Mouse (Mus musculus): ENCODE data around the gene Fam83e.

Fam83e gene

DNA sequence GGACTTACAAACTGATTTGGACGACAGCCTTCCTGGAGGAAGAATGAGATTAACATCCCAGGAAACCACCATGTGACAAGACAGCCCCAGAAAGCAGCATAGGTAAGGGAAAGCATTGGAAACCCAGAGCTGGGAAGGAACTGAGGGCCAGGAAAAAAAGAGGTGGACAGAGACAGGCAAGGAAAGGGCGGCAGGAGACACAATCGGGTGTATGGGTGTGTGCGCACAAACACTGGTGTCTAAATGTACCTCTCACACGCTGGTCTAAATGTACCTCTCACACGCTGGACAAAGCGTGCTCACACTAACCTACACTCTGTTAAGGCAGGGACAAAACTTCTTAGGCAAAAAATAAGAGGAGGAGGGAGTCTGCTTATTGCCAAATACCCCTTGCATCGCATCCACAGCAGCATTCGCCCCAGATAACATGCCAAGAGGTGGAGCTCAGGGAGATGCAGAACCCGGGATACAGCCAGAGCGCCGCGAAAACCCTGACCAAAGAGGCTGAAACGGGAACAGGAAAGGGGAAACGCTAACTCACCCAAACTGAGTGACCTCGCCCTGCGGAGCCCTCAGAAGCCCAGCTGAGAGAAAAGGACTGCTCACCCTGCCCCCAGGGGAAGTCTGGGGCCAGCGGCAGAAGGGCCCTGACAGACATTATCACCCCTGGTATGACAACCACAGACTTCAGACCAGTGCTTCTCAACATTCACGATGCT, 5.1 kb upstream of the Fam83e start:
- no peak for DNase-seq

DNA sequence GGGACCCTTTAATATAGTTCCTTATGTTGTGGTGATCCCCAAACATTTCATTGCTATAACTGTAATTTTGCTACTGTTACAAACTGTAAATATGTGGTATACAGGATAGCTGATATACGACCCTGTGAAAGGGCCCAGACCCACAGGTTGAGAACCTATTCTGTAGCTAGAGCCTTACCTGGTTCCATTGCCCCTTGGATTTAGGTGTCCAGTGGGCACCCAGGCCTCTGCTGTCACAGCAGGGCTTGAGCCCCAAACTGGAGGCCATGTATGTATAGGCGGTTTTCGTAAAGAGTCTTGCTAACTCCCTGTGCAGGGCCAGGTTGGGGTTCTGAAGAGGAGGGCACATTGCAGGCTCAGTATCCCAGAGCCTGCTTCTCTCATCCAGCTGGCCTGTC, 4.6 kb upstream of the Fam83e start:
- DNase-seq: no peak

DNA sequence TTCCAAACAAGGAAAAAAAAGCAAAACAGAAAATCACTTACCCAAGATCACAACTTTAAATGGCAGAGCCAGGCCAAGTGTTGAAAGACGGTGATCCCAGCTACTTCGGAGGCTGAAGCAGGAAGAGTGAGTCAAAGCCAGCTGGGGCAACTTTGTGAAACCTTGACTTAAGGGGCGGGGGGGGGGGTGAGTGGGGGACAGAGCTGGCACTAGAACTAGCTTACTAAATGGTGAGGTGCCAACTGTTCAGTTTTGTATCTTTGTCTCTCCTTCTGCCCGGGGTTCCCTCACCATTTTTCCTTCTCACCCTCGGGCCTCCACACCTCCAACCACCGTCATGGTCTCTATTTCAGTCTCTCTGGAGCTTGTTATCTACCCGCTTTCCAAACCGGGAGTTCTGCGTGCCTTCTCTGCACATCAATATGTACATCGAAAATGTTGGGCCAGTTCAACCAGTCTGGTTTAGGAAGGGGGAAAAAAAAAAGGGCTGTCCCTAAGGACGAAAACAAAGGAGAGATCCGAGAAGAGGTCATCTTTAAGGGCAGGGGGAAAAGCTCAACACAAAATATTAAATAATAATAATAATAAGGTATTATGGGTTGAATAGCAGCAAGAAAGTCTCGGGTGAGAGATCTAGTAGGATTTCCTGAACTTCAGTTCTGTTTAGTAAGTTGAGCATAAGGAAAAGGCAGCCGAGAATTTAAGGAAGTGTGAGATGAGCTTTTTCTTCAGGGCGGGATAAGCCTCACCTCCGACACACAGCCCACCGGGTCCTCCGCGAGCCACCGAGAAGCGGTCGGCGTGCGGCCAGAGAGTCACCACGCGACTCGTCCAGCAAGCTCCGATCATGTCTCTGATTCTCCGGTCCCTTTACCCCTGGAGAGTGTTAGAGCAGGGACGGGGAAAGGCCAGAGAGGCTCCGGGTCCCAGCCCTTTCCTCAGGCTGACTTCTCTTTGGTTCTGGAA, 3.8 kb upstream of the Fam83e start:
- DNase-seq: no peak

DNA sequence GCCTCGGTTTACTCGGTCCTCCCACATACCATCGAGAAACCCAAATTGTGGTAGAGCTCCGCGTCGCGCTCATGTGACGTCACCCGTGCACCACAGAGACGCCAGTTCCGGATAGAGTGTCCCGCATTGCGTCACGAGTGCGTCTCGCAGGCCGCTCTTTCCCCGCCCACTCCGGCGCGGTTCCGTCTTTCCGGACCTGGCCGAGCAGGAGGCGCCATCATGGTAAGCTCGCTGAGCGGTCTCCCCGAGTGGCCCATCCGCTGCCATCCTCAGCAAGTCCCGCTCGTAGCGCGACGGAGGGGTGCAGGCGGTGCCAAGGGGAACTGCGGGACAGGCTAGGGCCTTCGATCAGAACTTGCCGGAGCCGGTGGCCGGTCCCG, 3.1 kb upstream of the Fam83e start, which contains the start of gene Sphk2:
Sphk2 (minus strand) TSS at position 85 of the 380 bp plus-strand sequence.
- DNase-seq: peak; percentile 99

DNA sequence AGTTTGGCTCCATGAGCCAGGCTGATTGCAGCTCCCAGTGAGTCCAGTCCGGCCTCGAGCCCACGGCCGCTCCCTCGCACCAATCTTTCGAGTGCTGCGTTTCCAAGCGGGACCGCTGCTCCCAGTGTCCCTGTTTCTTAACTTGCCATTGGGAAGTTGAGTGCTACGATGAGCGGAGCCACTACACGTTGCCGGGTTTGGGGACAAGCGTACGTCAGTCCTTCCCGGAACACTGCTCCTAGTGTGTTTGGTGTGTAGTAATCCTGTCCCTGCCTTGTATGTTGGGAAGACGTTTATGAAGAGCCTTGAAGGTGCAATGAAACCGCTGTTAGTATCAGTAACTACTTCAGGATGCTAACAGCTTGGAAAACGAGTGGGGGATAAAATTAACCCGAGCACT, 2.7 kb upstream of the Fam83e start:
- no peak for DNase-seq

DNA sequence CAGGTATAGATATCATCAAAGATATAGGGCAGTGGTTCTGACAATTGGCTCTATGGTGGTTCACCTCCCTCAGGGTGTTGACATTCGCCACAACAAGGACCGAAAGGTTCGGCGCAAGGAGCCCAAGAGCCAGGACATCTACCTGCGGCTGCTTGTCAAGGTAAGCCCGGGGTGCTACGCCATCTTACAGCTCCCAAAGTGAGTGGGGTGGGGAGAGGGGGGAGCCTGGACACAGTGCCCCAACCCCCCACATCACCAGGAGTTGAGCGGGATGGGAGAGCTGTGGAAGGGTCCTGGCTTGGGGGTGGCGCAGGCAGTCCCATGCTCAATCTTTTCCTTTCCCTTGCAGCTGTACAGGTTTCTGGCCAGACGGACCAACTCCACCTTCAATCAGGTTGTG, 1.8 kb upstream of the Fam83e start:
- DNase-seq: no peak

DNA sequence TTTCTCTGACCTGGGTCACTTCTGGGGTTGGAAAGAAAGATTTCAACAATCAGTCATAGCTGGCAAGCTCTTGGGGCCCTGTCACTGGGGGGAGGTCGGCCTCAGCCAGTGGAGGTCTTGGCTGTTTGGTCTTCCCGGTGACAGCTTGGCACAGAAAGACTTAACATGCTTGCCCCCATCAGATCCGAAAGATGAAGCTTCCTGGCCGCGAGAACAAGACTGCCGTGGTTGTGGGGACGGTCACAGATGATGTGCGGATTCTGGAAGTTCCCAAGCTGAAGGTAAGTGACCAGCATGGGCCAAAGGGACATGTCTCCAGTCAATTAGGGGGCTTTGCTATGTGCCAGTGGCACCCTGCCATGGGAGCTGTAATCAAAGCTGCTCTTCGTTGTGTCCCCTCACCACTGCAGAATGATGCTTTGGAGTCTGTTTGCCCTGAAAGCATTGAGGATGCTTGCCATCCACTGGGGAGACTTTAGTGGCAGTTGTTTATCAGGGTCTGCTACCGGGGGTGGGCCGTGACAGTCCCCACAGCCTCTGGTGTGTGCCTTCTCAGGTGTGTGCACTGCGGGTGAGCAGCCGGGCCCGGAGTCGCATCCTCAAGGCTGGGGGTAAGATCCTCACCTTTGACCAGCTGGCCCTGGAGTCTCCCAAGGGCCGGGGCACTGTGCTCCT, 1.1 kb upstream of the Fam83e start:
- no peak for DNase-seq

DNA sequence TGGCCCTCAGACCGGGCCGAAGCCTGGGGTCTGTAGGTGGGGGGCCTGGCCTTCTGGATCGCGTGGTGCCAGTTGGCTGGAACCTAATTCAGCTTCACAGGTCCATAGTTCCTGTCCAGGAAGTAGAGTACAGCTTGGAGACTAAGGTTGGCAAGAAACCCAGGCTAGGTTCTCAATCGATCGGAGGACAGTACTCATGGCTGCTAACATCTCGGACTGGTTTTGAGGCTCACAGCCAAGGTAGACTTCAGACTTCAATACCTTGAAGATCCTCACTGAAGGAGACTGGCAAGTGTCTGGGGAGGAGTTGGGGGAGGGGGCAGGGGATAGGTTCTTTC, 191 bp downstream of the Fam83e start:
- no peak for DNase-seq

DNA sequence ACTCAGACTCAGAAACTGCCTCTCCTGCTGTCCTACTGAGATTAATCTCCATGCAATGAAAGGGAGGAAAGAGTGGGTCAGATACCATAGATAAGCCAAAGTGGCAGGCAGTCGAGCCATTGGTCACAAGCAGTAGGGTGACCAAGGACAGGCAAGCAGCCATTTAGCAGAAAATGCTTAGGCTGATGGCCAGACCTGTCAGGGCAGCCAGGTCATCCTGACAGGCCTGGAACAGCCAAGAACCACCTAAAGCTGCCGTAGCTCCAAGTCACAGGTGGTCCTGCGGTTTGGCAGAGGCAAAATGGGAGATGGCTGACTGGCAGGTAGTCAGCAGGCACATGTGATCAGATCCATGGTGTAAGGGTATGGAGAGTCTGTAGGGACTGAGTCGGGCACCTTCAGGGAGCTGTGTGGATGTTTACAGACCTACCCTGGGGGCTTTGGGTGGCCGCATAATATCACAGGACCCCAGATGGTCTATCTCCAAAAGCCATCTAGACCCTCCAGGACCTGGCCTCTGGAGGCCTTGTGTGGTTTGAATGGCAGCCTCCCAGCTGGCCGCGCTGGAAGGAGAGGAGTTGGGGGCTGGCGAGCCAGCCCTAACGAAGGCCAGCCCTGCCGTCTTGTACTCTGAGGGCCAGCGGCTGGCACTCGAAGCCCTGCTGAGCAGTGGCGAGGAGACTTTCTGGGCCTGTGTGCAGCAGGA, 783 bp downstream of the Fam83e start:
- no peak for DNase-seq

DNA sequence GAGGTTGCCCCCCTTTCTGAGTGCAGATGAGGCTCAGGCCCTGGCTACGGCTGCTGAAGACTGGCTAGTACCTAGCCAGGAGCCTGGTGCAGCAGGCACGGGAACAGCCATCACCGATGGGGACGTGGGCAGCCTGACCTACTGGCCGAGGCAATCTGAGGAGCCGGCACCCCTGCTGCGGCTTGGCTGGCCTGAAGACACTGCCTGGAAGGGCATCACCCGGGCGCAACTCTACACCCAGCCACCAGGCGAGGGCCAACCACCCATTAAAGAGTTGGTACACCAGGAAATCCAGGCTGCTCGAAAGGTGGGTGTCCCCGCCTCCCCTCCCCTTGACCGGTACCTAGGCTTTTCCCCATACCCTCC, 1.3 kb downstream of the Fam83e start:
- DNase-seq: no peak

DNA sequence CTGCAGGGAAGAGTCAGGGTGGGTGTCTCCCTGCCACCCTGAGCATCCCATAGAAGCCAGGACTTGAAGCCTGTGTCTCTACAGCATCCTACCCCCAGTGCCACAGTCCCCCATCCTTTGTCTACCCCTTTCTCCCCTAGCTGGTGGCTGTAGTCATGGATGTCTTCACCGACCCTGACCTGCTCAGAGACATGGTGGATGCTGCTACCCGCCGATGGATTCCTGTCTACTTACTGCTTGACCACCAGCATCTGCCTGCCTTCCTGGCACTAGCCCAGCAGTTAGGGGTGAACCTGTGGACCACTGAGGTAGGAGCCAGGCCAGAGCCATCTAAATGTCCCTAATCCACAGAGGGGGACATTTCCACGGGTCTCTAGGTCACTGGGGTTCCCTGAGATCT, 2.3 kb downstream of the Fam83e start:
- no peak for DNase-seq

DNA sequence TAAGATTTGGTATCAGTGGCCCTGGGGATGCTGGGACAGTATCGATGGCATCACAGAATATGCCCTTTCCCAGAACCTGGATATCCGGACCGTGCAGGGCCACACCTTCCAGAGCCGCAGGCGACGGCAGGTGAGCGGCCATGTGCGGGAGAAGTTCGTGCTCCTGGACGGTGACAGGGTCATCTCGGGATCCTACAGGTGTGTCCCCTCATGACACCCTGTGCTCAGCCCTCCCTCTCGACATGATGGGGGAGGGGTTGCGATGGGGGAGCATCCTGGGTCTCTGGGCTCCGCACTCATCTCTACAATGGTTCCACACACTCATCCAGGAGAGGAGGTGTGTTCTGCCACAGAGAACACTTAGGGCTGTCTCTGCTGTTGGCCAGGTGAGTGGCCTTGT, 2.8 kb downstream of the Fam83e start:
- DNase-seq: no peak

DNA sequence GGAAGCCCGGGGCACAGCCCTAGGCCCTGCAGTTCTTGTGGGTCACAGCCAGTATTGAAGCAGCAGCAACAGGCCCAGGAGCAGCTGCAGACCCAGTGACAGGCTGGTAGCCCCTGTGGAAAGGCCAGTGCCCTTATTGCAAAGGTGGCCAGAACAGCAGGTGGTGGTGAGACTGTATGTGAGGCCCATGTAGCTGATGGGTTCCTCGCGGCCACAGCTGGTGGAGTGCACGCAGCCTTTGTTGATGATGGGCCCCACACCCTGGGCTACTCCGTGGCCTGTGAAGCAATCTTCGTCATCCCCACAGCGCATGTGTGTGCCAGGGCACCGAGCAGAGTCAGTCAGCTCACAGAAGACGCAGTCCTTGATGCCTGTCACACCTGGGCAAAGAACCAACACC, 4.1 kb downstream of the Fam83e start:
- no peak for DNase-seq

DNA sequence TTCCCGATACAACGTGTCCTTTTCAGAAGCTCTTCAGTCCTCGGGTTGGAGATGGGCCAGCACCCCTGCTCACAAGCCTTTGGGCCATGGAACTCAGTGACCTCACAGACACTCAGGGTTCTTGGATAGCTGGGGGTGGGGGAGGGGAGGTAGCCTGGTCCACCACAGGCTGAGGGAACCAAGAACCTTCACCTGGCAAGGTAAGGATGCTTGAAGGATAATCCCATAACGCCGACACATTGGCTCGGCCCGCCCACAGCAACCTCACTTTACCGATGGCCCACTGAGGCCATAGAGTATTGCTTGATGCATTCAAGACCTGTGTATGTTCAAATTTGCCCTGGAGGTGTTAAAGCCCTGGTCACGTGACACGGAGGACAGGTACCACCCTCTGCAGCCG, 4.7 kb downstream of the Fam83e start, which contains the start of gene Spaca4:
Spaca4 (minus strand) TSS at position 101 of the 400 bp plus-strand sequence.
- DNase-seq: no peak

DNA sequence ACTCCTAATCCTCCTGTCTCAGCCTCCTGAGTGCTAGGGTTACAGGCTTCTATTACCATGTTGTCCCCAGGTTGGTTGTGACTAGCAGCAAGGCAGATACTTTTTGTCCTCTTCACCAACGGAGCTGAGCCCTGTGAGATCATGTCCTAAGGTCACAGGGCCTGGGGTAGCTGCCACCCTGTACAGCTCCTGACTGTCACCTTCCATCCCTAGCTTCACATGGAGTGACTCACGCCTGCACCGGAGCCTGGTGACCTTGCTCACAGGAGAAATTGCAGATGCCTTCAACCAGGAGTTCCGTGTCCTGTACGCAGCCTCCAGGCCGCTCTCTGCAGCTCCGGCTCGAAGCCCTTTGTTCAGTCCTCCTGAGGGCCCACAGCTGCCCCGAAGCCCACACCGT, 5.4 kb downstream of the Fam83e start:
- no peak for DNase-seq

DNA sequence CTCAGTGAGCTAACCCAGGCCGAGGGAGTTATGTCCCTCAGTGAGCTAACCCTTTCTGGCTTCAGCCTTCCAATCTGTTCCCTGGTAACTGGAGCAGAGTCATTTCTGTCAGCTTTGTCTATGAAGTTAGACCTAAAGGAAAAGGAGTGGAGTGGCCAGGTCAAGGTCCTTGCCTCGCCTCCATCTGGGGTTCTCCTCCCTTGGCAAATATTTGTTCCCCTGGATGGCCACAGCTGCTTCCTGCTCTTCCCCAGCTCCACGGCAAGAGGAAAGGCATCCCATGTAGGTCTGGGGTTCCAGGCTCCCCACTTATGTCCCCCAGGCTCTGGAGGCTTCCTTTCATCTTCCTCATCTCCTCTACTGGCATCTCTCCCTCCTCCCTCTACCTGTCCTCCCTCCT, 6.6 kb downstream of the Fam83e start:
- DNase-seq: no peak

DNA sequence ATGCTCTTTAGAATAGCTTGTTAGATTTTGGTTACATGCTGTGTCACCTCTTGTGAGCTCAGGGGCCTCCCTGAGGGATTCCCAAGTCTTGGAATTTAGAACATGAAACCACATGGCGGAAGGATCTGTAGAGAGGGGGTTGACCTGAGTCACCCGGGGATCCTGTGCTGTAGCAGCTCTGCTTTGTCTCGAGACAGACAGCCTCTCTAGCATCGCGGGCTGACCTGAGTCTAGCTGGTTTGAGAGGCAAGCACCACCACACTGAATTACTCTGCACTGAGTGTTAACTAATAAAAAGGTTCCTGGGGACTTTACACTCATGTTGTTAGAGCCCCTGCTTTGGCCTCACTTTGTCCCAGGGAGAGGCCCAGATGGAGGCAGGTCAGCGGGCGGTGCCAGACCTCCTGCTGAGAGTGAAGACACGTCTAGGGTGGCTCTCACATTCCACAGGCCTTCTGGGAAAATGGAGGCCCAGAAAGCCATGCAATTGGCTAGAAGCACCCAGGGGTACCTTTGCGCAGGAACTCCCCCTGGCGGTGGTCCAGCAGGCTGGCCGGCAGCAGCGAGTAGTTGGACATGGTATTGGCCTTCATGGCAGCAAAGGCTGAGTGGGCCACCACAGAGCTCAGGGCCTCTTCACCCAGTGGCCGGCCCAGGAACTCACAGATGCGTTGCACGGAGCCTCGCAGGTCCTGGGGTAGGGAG, 9.9 kb downstream of the Fam83e start:
- peak; percentile 68 for DNase-seq

DNA sequence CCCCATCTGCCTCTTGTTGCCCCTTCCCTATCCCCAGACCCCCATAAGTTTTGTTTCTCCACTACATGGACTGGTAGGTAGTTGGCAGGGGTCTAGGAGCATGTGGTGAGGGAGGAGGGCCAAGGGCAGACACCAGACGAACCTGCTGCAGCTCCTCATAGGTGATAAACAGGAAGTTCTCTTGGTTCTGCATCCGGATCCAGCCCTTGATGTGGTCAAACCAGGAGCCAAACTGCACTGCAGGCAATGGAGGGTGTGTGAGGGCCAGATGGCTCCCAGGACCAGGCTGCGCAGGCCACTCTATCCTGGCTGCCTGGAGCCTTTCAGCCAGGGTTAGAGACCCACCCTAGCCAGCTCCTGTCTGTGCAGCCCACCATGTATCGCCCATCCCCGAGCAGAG, 12.5 kb downstream of the Fam83e start:
- no peak for DNase-seq

DNA sequence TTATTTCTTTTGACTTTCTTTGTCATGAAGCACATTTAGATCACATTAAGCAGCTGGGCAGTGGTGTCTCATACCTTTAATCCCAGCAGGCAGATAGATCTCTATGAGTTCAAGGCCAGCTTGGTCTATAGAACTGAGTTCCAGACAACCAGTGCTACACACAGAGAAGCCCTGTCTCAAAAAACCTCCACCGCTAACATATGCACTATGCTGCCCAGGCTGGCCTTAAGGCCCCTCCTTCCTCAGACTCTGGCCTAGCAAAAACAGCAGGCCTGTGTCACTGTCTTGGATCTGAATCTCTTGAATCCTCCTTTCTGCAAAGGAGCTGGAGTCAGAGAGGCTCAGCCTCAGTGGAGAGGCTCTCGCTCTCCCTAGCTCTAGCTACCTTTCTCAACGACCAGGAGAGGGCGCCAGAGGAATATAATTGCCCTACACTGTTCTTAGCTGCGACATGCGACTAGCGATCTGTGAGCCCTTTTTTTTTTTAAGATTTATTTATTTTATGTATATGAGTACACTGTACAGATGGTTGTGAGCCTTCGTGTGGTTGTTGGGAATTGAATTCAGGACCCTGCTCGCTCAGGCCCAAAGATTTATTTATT, 18.3 kb downstream of the Fam83e start:
- peak; percentile 89 for DNase-seq

DNA sequence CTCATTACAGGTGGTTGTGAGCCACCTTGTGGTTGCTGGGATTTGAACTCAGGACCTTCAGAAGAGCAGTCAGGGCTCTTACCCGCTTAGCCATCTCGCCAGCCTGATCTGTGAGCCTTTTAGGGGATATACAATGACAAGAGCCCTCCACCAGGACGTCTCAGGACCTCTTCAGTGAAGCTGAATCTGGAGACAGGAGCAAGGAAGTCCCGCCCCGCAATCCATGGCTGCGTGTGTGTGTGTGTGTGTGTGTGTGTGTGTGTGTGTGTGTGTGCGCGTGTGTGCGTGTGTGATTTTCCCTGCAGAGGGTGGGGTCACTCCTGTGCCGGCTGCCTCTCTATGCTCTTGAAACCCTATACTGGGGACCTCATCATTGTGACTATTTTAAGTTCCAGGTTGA, 18.8 kb downstream of the Fam83e start:
- DNase-seq: no peak

DNA sequence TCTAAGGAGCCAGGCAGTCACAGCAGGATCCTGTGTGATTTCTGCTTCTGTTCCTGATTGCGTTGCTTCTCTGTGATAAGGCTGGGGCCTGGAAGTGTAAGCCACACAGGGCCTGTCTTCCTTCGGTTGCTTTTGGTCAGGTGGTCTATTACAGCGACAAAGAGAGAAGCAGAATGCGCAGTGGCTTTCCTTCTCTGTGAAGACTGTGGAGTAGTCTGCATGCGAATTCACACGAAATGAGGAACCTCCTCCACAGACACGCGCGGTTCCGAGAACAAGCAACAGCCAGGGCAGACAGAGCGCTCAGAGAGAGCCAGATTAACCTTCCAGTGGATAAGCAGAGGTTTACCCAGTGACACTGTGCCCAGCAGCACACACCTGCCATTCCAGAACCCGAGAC, 20.3 kb downstream of the Fam83e start:
- no peak for DNase-seq

DNA sequence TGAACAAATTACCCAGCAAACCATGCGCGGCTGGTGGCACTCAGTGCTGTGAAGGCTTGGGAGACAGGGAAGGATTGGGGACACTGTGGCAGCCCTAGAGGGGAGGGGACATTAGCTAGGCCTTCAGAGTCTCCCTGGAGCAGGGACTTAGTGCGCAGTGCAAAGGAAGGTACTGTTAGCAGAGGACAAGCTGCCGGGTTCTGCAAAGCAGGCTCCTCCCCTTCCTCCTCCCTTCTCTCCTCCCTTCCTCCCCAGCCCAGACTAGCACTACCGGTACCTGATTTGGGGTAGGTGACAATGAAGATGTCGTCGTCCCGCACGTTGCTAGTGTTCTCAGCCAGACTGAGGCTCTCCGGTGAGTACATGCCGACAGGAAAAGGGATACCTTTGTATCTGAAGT, 20.8 kb downstream of the Fam83e start:
- no peak for DNase-seq
